Mouse (Mus musculus): ENCODE data around the gene Gpld1. TPM values are rescaled to one million over a fixed set of nuclear protein-coding genes. Genes with fewer than 3 reads are reported as not detected.

The Gpld1 gene
- 1 to 10 TPM; 1.9 to 4.5 TPM for polyA plus RNA-seq (2017; shearing (Covaris generic))

DNA sequence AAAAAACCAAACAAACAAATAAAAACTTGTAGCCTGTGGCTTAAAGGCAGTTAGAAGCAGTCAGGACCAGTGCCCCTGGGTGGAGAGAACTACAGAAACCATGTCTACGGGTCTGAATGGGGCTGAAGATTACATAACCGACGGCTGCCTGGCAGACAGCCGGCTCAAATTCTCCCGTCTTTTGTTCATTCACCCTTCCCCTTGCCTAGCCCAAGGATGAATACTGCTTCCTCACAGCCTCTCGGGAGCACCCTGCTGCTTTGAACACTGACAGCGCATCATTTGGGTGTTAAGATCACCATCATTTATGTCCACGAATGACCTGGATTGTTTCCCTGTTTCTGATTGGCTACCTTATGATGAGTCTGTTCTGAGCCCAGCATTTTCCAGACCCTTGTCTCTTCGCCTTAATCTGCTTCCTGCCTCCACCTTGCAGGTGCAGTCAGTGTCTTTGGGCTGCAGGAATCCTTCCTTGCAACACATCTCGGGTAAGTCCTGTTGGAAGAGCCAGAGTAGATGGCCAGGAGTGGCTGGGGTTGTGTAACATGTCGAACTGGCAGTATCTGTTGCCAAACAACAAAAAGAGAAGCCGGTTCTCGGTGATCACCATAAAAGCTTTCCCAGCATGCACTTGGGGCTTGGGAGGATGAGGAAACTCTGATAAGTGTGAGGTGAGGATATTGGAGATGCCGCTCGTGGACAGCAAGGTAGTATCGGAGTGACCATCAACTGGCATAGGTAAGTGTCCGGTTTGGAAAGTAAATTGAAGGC, at the start of gene Gpld1:
Gene Gpld1 (plus strand): TSS at position 641 of the 771 bp plus-strand sequence.
- no peak for ATAC-seq

GRCm38 (mm10) chr13:24893880-24894279, 49.1 kb upstream of the Gpld1 start:
- no peak for ATAC-seq

- no peak for ATAC-seq
These were observed 41.0 kb upstream of the Gpld1 start for GRCm38 (mm10) chr13:24901916-24902315.

DNA sequence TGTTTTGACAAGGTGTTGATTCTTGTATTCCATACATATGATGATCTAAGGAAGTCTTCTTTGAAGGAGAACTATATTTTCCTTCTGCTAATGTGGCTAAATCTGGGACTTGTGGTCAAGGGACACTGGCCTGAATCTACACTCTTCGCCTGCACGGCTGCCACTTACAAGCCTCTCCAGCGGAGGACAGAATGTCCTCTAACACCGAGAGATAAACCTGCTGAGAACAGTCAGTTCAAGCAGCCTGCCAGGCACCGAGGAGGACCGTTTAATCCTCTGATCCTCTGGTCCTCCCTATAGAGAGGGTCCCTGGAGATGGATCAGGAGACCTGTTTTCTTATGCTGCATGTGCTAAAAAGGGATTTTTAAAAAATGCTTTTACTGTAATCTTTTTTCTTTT, 39.5 kb upstream of the Gpld1 start:
- ATAC-seq, result no peak

DNA sequence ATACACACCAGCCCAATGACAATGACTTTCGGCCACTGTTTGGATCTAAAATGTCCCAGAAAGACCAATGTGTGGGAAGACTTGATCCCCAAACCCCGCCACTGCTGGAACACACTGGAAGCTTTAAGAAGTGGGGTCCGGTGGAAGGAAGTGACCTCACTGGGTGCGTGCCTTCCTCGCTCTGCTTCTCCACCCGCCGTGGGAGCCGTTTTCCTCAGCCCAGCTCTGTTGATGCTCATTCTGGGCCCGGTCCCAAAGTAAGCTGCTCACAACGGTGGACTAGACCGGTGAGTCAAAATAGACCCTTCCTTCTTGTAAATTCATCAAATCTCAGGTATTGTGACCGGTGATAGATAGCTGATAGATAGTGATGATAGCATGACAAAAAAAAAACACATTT, 37.5 kb upstream of the Gpld1 start:
- no peak for ATAC-seq

- no peak for ATAC-seq
These were observed 36.0 kb upstream of the Gpld1 start for GRCm38 (mm10) chr13:24906831-24907570.

DNA sequence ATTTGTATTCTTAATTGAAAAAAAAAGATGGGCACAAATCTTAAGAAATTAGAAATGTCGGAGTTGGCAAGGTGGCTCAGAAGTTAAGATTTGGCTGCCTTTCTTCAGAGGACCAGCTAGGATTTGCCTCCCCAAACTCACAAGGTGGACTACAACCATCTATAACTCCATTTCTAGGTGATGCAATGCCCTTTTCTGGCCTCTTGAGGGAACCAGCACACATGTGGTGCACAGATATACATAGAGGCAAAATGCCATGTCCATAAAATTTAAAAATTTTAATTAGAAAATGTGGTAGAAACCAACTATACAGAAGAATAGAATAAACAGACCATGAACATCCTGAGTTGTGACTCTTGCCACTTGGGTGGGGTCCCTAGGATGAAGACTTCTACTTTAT, 33.8 kb upstream of the Gpld1 start:
- no peak for ATAC-seq

- ATAC-seq, result no peak
These were observed 29.4 kb upstream of the Gpld1 start for GRCm38 (mm10) chr13:24913576-24913975.

DNA sequence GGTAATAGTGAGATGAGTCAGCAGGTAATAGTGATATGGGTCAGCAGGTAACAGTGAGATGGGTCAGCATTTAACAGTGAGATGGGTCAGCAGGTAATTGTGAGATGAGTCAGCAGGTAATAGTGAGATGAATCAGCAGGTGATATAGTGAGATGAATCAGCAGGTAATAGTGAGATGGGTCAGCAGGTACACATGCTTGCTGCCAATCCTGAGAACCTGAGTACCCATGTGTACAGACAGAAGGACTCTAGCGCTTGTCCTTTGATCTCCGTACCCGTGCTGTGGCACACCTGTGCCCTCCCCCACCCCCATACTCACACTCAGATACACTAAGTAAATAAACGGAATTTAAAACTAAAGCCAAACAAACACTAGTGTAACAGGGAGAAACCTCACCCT, 28.0 kb upstream of the Gpld1 start:
- no peak for ATAC-seq

GRCm38 (mm10) chr13:24915831-24916230, 27.1 kb upstream of the Gpld1 start:
- no peak for ATAC-seq

DNA sequence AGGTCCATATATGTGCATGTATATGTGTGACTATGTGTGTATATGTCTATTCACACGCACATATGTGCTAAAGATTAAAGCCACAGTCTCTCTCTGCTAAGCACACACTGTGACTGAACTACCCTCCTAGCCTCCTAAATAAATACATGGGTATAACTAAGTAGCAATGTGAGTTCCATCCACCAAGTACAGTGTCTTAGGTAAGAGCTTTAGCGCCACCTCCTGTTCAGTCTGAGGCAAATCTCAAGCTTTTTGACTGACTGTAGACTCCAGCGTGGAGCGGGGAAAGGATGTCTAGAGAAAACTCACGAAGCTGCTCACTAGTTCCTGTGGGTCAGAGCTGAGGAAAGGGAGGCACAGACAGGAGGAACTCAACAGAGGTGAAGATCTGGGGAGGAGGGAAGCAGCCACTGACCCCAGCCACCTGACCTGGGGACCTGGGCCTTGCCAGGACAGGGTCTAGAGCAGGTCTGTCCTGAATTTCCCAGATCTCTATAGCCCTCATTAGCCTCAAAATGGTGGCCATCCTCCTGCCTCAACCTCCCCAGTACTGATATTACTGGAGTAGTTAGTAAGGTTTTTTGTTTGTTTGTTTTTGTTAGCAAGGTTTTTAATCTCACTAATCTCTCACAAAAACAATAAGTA, 22.5 kb upstream of the Gpld1 start:
- peak; percentile 86 for ATAC-seq

DNA sequence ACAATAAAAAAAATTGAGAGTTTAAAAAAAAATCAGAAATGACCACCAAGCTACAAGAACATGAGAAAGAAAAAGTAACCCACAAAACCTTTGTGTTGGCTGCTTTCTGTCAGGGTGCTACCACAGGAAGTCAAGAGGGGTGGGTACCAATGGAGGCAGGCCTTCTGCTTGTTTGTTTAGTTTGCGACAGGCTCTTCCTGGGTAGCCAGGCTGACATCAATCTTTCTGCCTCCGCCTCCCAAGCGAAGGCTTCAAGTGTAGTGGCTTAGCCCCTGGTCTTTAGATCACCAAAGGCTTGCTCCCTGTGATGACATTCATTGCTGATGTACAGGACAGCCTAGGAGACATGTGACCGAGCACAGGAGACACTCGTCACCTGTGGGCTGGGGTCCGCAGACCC, 21.7 kb upstream of the Gpld1 start:
- ATAC-seq, result peak; percentile 83

DNA sequence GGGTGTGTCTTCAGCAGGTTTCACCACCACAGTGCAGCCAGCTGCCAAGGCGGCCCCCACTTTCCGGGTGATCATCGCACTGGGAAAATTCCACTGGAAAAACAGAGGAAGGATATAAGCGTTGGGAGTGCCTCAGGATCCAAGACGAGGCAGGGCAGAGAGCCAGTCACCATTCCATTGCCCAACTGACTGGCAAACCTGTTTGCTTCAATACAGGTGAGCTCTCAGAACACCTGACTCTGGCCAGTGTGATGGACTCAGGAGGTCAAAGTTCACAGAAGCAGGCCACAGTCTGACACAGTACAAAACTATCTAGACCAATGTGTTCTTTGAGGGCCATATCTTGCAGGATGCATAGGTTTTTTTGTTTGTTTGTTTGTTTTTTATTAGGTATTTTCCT, 19.0 kb upstream of the Gpld1 start:
- ATAC-seq, result no peak

DNA sequence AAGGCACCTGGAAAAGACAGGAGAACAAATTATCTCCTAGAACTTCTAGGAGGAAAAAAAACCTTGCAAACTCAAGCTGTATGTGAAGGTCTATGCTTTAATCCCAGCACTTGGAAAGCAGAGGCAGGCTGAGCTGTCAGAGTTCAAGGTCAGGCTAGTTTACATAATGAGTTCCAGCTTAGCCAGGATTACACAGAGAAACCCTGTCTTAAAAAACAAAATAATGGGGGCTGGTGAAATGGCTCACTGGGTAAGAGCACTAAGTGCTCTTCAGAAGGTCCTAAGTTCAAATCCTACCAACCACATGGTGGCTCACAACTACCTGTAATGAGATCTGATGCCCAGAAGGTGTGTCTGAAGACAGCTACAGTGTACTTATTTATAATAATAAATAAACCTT, 12.4 kb upstream of the Gpld1 start:
- no peak for ATAC-seq

GRCm38 (mm10) chr13:24933199-24933598, 9.8 kb upstream of the Gpld1 start:
- no peak for ATAC-seq

GRCm38 (mm10) chr13:24936772-24937107, 6.2 kb upstream of the Gpld1 start:
- peak; percentile 16 for ATAC-seq

DNA sequence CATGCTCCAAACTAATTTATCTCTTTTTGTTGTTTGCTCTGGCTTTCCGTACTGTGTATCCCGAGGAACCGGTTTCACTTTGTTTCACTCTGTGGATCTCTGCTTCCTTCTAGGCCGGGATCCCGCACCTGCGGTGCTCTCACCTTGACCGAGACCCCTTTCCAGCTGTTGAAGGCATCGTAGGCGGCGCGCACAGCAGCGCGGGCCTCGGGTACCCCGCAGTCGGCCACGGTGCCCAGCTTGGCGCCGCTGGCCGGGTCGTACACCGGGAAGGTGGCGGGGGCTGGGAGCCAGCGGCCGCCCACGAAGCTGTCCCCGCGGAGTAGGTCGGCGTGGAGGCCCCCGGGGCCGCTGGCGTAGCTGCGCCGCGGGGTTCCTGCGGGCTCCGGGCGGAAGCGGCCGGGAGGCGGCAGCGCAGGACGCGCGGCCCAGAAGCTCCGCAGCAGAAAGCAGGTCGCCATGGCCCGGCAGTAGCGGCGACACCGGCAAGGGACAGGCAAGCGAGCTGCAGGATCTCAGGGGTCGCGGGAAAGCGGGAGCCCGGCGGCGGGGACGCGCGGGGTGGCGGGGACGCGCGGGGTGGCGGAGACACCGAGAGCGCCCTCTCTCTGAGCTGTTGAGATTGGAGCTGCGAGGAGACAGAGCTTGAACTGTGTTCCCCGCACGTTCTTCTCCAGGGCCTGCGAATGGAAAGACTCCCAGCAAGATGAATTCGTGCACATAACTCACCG, 5.7 kb upstream of the Gpld1 start, which contains the start of gene Aldh5a1:
Gene Aldh5a1 (minus strand): TSS at position 554 of the 731 bp plus-strand sequence.
- peak; percentile 69 for ATAC-seq

DNA sequence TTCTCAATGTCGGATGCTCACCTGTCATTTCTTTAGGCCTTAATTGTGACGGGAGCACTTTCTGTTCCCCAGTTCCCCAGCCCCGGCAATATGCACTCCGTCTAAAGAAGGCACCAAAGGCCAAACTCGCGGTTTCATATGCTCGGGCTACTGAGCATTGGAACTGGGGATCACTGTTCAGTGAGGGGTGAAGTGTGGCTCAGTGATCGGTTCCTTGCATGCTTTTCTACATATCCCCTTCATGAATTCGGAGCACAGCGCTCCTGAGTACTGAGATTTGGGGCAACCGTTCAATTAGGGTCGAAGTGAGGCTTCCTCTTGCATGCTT, 5.1 kb upstream of the Gpld1 start:
- peak; percentile 28 for ATAC-seq

- peak; percentile 49 for ATAC-seq
These were observed 4.3 kb upstream of the Gpld1 start for GRCm38 (mm10) chr13:24938683-24939082.

DNA sequence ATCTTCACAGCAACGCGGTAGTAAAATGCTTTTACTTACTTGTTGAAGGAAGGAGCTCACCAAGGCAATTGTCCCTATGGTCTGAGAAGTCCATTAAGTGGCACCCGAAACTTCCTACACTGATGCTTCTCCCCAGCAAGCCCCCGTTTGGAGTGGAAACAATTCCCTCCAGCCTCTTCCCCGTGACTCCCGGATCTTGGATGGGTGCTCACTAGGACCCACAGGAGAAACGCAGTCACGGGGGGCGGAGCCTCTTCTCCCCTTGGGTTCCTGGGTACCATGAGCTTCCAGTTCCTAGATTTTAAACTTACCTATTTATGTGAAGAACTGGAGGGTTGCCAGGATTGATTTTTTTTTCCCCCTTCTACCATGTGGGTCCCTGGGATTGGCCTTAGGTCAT, 3.5 kb upstream of the Gpld1 start:
- ATAC-seq, result no peak

GRCm38 (mm10) chr13:24943303-24943702, 351 bp downstream of the Gpld1 start:
- no peak for ATAC-seq

DNA sequence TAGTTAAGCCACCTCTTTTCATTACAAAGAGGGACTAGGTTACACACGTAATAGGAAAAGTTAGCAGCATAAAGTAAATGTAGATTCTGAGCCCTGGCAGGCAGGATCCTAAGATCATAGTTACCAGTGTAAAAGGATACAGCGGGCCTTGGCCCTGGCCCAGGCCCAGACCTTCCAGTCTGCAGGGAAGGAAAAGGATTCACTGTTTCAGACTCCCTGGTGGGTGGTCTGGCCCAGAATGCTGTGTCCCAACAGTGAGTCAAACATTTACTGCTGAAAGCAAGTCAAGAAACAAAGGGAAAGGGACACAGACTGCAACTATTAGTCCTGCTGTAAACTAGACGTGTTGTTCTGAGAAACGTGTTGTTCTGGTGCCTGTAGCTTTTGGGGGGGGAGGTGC, 2.6 kb downstream of the Gpld1 start:
- no peak for ATAC-seq

DNA sequence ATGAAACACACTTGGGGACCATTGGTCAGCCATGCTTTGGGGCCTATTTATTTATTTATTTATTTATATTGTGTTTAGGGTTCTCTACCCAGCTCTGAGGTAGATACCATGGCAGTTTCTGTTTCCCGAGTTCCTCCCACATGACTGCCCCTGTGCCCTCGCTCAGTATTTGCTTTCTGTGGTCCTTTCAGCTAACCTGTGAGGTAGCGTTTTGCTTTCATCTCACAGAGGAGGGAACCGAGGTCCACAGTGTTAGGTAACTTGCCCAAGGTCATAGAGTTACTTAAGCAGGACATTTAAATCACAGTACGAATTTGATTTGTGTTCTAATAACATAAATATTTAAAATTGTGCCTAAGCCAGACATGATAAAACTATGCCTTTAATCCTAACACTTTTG, 4.2 kb downstream of the Gpld1 start:
- no peak for ATAC-seq
